Mouse (Mus musculus) brain, embryonic 14.5 days (tissue): ENCODE measurements at regions not wholly inside any gene's neighbourhood (a gene's known extent, or its start where the extent isn't known, plus 50 kb on each side); places are given as distances from the start of the nearest gene placed in this dataset.

Experiments used
- CTCF ChIP-seq: fragments of 200-500 bp; IDR thresholded peaks from 2 replicates; pipeline ENCODE4 v1.5.1; 2012; ENCODE audit warnings: inconsistent platforms, mild to moderate bottlenecking, moderate library complexity, borderline replicate concordance; ENCODE audit not compliant: insufficient read depth, insufficient read length; ENCODE audit errors: extremely low read depth
- POLR2A ChIP-seq: fragments of 200-500 bp; IDR thresholded peaks from 2 replicates; pipeline ENCODE4 v1.6.1; 2012; ENCODE audit warnings: mild to moderate bottlenecking, inconsistent platforms, borderline replicate concordance; ENCODE audit not compliant: poor library complexity, insufficient read depth, insufficient read length, severe bottlenecking; ENCODE audit errors: extremely low read depth

GRCm38 (mm10) chr16:95820013-95820412 lies 118.1 kb downstream of the Ets2 start:
- TF ChIP-seq POLR2A (no peak), CTCF (no peak)
